Mouse (Mus musculus): ENCODE data around the gene Hdhd3. TPM values are rescaled to one million over a fixed set of nuclear protein-coding genes. Genes with fewer than 3 reads are reported as not detected.
A peak's percentile ranks its signal among the peaks of the same experiment; 100 is the strongest.

The Hdhd3 gene
- polyA plus RNA-seq, 1 experiment = 26.8 TPM

DNA sequence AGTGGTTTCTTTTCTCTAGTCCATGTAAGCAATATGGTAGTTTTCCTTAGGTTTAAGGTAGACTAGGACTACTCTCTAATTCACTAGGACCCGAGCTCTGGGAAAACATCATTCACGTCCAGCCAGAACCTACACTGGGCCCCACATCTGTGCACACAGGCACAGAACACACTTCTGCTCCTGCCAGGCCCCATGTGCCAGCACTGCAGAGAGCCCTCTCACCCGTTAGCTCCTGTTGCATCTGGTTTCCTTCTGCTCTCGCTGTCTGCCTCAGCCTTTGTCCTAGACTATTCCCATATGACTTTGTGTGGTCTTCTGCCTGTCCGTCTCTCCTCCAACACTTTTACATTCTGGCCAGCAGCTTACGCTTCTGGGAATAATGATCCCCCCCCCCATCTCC is 30.5 kb upstream of the Hdhd3 start:
- no peak overlapping the region for H3K4me2 ChIP-seq (ENCODE audit: low read depth)
- TF ChIP-seq TCF12 (IDR thresholded peaks at IDR 0.05; ENCODE audit: insufficient read depth, poor library complexity, severe bottlenecking) = no peak
- TF ChIP-seq REST (IDR thresholded peaks at IDR 0.05; ENCODE audit: insufficient read depth, insufficient read length) = no peak
- no peak for TF ChIP-seq TCF3 (IDR thresholded peaks at IDR 0.05; ENCODE audit: insufficient read length, low read depth)
- no peak for TF ChIP-seq MAX (IDR thresholded peaks at IDR 0.05; ENCODE audit: low read depth)
- TF ChIP-seq POLR2AphosphoS2 (IDR thresholded peaks at IDR 0.05; ENCODE audit: insufficient read length, low read depth) = no peak
- TF ChIP-seq E2F4 (IDR thresholded peaks at IDR 0.05; ENCODE audit: insufficient read depth) = no peak
- TF ChIP-seq MYOG (IDR thresholded peaks at IDR 0.05; ENCODE audit: control insufficient read depth in 1 of 3, insufficient read depth in 1 of 3, insufficient read length in 2 of 3, low read depth in 2 of 3) = no peak
- TF ChIP-seq USF1 (IDR thresholded peaks at IDR 0.05; ENCODE audit: low read depth) = no peak
- TF ChIP-seq POLR2A (IDR thresholded peaks at IDR 0.05; ENCODE audit: insufficient read length, low read depth) = no peak
- no peak for TF ChIP-seq MYOD1 (IDR thresholded peaks at IDR 0.05; ENCODE audit: control insufficient read depth in 1 of 3, insufficient read length in 2 of 3, low read depth in 2 of 3)
- no peak for TF ChIP-seq CEBPB (IDR thresholded peaks at IDR 0.05; ENCODE audit: insufficient read depth, poor library complexity, severe bottlenecking)
- no peak for TF ChIP-seq SRF (IDR thresholded peaks at IDR 0.05; ENCODE audit: control insufficient read depth, insufficient read length, low read depth)
- H3K36me3 ChIP-seq (ENCODE audit: control insufficient read depth, insufficient read depth) = no peaks in the 10 kb centered on the region
- no peaks in the 10 kb centered on the region for H3K27me3 ChIP-seq (ENCODE audit: control insufficient read depth, insufficient read depth, insufficient read length)
- H3ac ChIP-seq (ENCODE audit: control insufficient read depth, insufficient read length) = no peak overlapping the region
- H3K4me3 ChIP-seq = no peak overlapping the region
- H3K79me2 ChIP-seq (ENCODE audit: control insufficient read depth, insufficient read depth) = no peaks in the 10 kb centered on the region

DNA sequence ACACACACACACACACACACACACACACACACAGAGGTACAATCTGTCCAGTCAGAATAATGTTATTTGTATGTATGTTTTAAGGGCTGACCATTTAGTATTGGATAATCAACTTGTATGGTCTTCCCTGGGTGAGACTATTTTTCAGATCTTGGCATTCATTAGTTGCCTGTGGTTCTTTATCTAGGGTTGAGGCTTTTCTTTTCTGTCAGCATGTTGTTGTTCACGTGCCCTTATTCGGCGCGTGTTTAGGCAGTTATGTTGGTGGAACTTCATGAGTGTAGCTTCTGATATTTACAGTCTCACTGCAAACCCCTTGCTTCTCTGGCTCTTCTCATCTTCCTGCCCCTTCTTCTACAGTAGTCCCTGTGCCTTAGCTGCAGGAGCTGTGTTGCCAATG is 24.4 kb upstream of the Hdhd3 start:
- Histone ChIP-seq H3K79me2 (ENCODE audit: control insufficient read depth, insufficient read depth) (peaks cover 8% of the 10 kb centered on the region), H3K4me2 (ENCODE audit: low read depth) (no peak overlapping the region), H3K36me3 (ENCODE audit: control insufficient read depth, insufficient read depth) (no peaks in the 10 kb centered on the region), H3ac (ENCODE audit: control insufficient read depth, insufficient read length) (no peak overlapping the region), H3K4me3 (no peak overlapping the region), H3K27me3 (ENCODE audit: control insufficient read depth, insufficient read depth, insufficient read length) (no peaks in the 10 kb centered on the region)
- TF ChIP-seq MYOD1 (IDR thresholded peaks at IDR 0.05; ENCODE audit: control insufficient read depth in 1 of 3, insufficient read length in 2 of 3, low read depth in 2 of 3) (no peak), TCF3 (IDR thresholded peaks at IDR 0.05; ENCODE audit: insufficient read length, low read depth) (no peak), MYOG (IDR thresholded peaks at IDR 0.05; ENCODE audit: control insufficient read depth in 1 of 3, insufficient read depth in 1 of 3, insufficient read length in 2 of 3, low read depth in 2 of 3) (no peak), E2F4 (IDR thresholded peaks at IDR 0.05; ENCODE audit: insufficient read depth) (no peak), POLR2AphosphoS2 (IDR thresholded peaks at IDR 0.05; ENCODE audit: insufficient read length, low read depth) (no peak), MAX (IDR thresholded peaks at IDR 0.05; ENCODE audit: low read depth) (no peak), POLR2A (IDR thresholded peaks at IDR 0.05; ENCODE audit: insufficient read length, low read depth) (no peak), REST (IDR thresholded peaks at IDR 0.05; ENCODE audit: insufficient read depth, insufficient read length) (no peak)

DNA sequence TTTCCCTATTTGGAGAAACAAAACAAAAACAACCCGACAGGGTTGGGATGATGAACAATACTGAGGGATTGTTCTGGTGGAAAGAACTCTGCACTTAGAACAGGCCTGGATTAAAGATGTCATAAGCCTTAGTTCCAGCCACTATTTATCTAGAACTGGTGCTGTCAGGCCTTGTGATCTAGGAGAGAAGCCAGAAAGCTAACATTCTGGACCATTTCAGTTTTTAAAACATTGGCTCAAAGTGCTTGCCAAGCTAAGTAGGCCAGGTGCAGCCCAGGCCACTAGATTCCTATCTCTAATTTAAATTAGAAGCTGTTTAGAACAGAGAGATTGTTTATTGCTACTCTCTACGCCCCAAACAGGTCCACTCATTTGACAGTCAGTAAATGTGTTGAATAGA is 23.0 kb upstream of the Hdhd3 start:
- Histone ChIP-seq H3K79me2 (ENCODE audit: control insufficient read depth, insufficient read depth) (peaks cover 8% of the 10 kb centered on the region), H3K4me2 (ENCODE audit: low read depth) (no peak overlapping the region), H3K36me3 (ENCODE audit: control insufficient read depth, insufficient read depth) (no peaks in the 10 kb centered on the region), H3K4me3 (no peak overlapping the region), H3K27me3 (ENCODE audit: control insufficient read depth, insufficient read depth, insufficient read length) (no peaks in the 10 kb centered on the region), H3ac (ENCODE audit: control insufficient read depth, insufficient read length) (no peak overlapping the region)
- no peak for TF ChIP-seq MAX (IDR thresholded peaks at IDR 0.05; ENCODE audit: low read depth)

DNA sequence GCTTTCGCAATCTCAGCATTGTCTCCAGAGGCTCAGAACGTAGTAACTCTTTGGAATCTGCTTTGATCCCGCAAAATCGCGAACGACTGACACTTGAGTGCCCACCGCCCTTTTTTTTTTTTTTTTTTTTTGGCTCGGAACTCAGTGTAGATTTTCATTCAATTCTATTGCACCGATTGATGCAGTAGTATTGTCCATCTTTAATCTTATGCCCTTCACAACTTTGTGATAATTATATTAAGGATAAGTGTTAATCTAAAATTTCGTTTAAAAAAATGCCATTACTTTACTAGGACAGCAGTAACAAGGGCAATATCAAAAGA is 22.2 kb upstream of the Hdhd3 start:
- Histone ChIP-seq H3ac (ENCODE audit: control insufficient read depth, insufficient read length) (peak overlapping the region; percentile 33), H3K79me2 (ENCODE audit: control insufficient read depth, insufficient read depth) (peaks cover 8% of the 10 kb centered on the region), H3K4me3 (peak overlapping the region; percentile 59), H3K27me3 (ENCODE audit: control insufficient read depth, insufficient read depth, insufficient read length) (no peaks in the 10 kb centered on the region), H3K36me3 (ENCODE audit: control insufficient read depth, insufficient read depth) (no peaks in the 10 kb centered on the region), H3K4me2 (ENCODE audit: low read depth) (peak overlapping the region; percentile 48)
- no peak for TF ChIP-seq REST (IDR thresholded peaks at IDR 0.05; ENCODE audit: insufficient read depth, insufficient read length)
- no peak for TF ChIP-seq POLR2AphosphoS2 (IDR thresholded peaks at IDR 0.05; ENCODE audit: insufficient read length, low read depth)
- TF ChIP-seq MYOG (IDR thresholded peaks at IDR 0.05; ENCODE audit: control insufficient read depth in 1 of 3, insufficient read depth in 1 of 3, insufficient read length in 2 of 3, low read depth in 2 of 3) = no peak
- no peak for TF ChIP-seq MYOD1 (IDR thresholded peaks at IDR 0.05; ENCODE audit: control insufficient read depth in 1 of 3, insufficient read length in 2 of 3, low read depth in 2 of 3)
- TF ChIP-seq TCF12 (IDR thresholded peaks at IDR 0.05; ENCODE audit: insufficient read depth, poor library complexity, severe bottlenecking) = no peak
- no peak for TF ChIP-seq TCF3 (IDR thresholded peaks at IDR 0.05; ENCODE audit: insufficient read length, low read depth)
- TF ChIP-seq MAX (IDR thresholded peaks at IDR 0.05; ENCODE audit: low read depth) = no peak
- TF ChIP-seq CEBPB (IDR thresholded peaks at IDR 0.05; ENCODE audit: insufficient read depth, poor library complexity, severe bottlenecking) = peak; percentile 92
- TF ChIP-seq SRF (IDR thresholded peaks at IDR 0.05; ENCODE audit: control insufficient read depth, insufficient read length, low read depth) = no peak

DNA sequence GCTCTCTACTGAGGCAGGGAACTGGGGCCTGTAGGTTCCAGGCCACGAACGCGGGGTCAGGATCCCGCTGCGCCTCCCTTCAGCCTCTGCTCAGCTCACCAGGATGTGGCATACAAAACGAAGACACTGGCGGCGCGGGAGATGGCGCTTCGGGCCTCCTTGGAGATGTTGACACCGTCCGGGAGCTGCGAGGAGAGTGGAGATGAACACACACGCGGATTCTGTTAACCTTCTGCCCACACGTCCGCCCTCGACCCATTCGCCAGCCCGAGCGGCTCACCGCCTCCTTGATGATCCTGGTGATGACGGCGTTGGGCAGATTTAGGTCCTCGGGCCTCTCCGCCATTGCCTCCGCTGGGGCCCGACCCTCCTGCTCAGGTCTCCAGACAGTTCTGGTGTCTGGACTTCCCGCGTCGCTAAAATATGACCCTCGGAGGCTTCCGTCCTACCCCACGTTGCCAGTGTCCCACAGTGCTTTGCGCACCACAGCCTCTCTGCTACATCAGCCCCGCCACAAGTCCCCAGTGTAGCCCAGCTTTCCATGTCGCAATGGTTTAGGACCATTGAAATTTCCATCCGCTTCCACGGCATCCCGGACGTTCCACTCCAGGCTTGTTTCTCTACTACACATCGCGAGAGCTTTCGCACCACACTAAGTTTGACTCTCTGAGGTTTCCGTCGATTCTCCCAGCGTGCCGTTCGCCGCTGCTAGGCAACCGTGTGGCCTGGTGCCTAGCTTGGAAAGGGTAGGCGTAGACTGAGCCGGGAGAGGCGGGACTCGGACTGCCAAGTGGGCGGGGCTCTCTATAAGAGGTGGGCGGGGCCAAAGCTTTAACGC is 21.6 kb upstream of the Hdhd3 start, which contains the start of the genes Pole3 and 4933430I17Rik:
Gene Pole3, minus strand, starts transcription at position 418 of the 838 bp plus-strand sequence.
Gene 4933430I17Rik, plus strand, starts transcription at position 719 of the 838 bp plus-strand sequence.
- Histone ChIP-seq H3K36me3 (ENCODE audit: control insufficient read depth, insufficient read depth) (no peaks in the 10 kb centered on the region), H3K4me2 (ENCODE audit: low read depth) (peak within 1 kb of the TSS; percentile 86), H3K27me3 (ENCODE audit: control insufficient read depth, insufficient read depth, insufficient read length) (no peaks in the 10 kb centered on the region), H3K4me3 (peak within 1 kb of the TSS; percentile 59), H3ac (ENCODE audit: control insufficient read depth, insufficient read length) (peak within 1 kb of the TSS; percentile 33), H3K79me2 (ENCODE audit: control insufficient read depth, insufficient read depth) (peaks cover 8% of the 10 kb centered on the region)
- no peak for TF ChIP-seq POLR2AphosphoS2 (IDR thresholded peaks at IDR 0.05; ENCODE audit: insufficient read length, low read depth)
- TF ChIP-seq TCF3 (IDR thresholded peaks at IDR 0.05; ENCODE audit: insufficient read length, low read depth) = no peak
- TF ChIP-seq POLR2A (IDR thresholded peaks at IDR 0.05; ENCODE audit: insufficient read length, low read depth) = no peak
- TF ChIP-seq MYOG (IDR thresholded peaks at IDR 0.05; ENCODE audit: control insufficient read depth in 1 of 3, insufficient read depth in 1 of 3, insufficient read length in 2 of 3, low read depth in 2 of 3) = no peak
- peak; percentile 56 for TF ChIP-seq USF1 (IDR thresholded peaks at IDR 0.05; ENCODE audit: low read depth)
- no peak for TF ChIP-seq MAX (IDR thresholded peaks at IDR 0.05; ENCODE audit: low read depth)
- TF ChIP-seq CEBPB (IDR thresholded peaks at IDR 0.05; ENCODE audit: insufficient read depth, poor library complexity, severe bottlenecking) = no peak
- TF ChIP-seq E2F4 (IDR thresholded peaks at IDR 0.05; ENCODE audit: insufficient read depth) = peak; percentile 96
- no peak for TF ChIP-seq MYOD1 (IDR thresholded peaks at IDR 0.05; ENCODE audit: control insufficient read depth in 1 of 3, insufficient read length in 2 of 3, low read depth in 2 of 3)
- TF ChIP-seq REST (IDR thresholded peaks at IDR 0.05; ENCODE audit: insufficient read depth, insufficient read length) = no peak
- TF ChIP-seq SRF (IDR thresholded peaks at IDR 0.05; ENCODE audit: control insufficient read depth, insufficient read length, low read depth) = peak; percentile 55
- TF ChIP-seq TCF12 (IDR thresholded peaks at IDR 0.05; ENCODE audit: insufficient read depth, poor library complexity, severe bottlenecking) = no peak

Measured in myocyte (in vitro differentiated cells).